Mouse (Mus musculus): ENCODE data around the gene Mmp14. TPM values are rescaled to one million over a fixed set of nuclear protein-coding genes. Genes with fewer than 3 reads are reported as not detected.

The Mmp14 gene
- 1 to 10 TPM in 1 of 2 experiments, under 1 TPM in 1; 0.61 to 1.1 TPM for total RNA-seq (2023)

DNA sequence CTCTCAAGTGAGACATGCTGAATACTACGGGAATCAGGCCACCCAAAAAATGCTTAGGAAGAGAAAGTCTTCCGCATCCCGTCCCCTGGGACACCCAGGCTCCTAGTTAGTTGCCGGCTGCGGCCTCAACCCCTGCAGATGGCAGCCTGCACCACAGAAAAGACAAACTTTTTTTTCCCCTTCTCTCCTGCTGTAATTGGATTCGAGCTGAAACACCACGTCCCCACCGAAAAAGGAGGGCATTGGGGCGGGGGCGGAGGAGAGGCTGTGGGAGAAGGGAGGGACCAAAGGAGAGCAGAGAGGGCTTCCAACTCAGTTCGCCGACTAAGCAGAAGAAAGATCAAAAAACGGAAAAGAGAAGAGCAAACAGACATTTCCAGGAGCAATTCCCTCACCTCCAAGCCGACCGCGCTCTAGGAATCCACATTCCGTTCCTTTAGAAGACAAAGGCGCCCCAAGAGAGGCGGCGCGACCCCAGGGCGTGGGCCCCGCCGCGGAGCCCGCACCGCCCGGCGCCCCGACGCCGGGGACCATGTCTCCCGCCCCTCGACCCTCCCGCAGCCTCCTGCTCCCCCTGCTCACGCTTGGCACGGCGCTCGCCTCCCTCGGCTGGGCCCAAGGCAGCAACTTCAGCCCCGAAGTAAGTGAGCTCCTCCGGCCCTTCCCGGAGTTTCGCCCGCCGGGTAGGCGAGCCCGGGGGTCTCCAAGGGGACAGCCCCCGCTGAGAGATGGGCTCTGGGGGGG, at the start of gene Mmp14:
Gene Mmp14 (plus strand): TSS at position 279 of the 744 bp plus-strand sequence.

DNA sequence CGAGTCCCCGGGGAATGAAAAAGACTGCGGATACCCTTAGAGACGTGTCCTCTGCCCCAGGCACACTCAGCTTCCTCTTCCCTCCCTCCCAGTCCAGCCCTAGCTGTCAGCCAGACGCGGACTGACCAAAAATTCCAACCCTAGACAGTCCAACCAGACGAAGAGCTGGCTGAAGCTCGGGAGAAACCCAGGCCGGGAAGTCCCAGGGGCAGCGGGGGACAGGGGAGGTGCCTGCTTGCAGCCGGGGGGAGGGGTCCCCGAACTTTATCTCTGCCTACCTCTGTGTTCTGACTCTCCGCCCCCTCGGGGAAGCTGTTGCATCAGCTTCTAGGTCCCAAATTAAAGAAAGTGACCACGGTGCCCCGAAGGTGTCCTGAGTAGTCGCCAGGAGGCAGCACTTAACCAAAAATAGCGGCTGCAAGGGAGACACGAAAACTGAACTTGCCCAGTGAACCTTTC, 13.8 kb upstream of the Mmp14 start, which contains the start of gene Slc7a7:
Gene Slc7a7 (minus strand): TSS at position 158 of the 459 bp plus-strand sequence.

DNA sequence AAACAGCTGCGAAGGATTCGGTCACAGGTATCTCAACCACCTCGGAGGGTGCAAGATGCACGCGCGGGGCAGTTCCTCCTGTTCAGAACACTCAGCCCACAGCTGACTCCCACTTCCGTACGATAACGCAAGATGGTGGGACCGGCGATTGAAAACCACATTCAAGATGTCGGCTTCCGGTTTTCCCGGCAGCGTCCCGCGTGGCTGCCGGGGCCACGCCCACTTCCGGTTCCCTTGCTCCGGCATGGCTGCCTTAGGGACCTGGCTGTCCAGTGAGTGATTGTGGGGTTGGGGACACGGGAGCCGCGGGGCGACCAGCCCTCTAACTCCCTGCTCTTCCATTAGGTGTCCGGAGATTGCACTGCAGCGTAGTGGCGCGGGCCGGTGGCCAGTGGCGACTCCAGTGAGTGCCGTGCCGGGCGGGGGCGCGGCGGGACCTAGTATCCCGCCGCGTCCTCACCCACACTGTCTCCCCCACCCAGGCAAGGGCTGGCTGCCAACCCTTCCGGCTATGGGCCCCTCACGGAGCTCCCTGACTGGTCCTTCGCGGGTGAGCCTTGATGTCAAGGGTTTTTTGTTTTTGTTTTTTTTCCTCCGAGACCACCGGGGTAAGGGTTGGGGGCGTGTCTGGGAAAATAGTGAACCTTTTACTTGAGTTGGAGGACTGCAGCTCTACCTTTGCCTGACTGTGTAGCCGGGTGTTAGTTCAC, 4.6 kb upstream of the Mmp14 start, which contains the start of gene Mrpl52:
Gene Mrpl52 (plus strand): TSS at position 221 of the 710 bp plus-strand sequence.

DNA sequence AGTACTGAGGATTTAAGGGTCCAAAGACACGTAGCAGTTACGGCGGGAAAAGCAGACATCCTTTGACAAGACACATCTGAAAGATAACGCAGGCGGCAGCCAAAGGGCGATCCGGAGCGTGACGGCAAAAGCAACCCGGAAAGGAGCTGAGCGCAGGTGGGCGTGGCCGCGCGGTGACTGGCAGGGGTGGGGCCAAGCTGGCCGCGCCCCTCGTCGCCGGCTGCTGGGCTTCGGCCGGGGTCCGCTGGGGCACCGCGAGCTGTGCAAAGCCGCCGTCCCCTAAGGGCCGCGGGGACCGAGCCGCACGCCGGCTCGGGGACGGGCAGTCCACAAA, 32.5 kb downstream of the Mmp14 start, which contains the start of gene Lrp10:
Gene Lrp10 (plus strand): TSS at position 179 of the 334 bp plus-strand sequence.

DNA sequence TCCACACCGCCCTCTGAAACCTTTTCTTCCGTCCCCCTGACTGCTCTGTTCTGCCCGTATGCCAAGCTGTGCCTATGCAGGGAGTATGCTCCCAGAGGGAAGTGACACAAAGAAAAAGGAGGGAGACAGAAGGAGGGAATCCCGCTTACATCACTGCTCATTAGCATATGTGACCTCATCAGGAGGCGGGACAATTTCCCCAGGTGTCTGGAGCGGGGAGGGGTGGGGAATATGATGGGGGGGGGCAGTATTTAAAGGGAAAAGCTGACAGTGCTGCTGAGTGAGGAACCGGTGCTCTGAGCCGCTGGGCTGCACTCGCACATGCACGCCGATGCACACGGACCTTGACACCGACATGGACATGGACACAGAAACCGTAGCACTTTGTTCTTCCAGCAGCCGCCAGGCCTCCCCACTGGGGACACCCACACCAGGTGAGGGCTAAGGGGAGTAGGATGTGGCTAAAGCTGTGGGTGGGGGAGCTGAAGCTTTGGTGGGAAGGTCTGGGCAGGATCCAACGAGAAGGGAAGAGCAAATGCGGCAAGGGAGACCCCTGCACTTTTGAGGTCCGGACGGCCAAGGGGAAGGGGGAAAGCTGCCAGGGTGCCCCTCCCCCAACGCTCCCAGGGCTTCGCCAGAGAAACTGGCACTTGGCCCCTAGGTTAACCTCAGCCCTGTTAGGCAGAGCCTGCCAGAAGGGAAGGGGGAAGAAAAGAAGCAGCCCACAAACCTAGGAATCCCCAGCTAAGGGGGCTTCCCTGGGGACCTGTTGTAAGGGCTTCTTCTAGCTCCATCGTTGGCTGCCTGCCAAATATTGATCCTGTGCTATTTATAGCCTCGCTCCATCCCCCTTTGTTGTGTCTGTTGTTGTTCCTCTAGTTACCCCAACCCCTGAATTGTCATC, 44.8 kb downstream of the Mmp14 start, which contains the start of gene Rem2:
Gene Rem2 (plus strand): TSS at position 160 of the 904 bp plus-strand sequence.

Other genes with a start within 250 kb of the Mmp14 start
- gene Dad1, start 177.5 kb upstream of the Mmp14 start, total RNA-seq (2023): 100 to 1,000 TPM; 142 to 151 TPM
- 1 to 10 TPM; 5.3 to 6.2 TPM for gene Abhd4, start 177.4 kb upstream of the Mmp14 start, total RNA-seq (2023)
- not detected for gene Olfr49, start 146.7 kb upstream of the Mmp14 start, total RNA-seq (2023)
- 10 to 100 TPM; 72.7 to 93.1 TPM for gene Oxa1l, start 70.8 kb upstream of the Mmp14 start, total RNA-seq (2023)
- gene Slc7a7, start 13.8 kb upstream of the Mmp14 start, total RNA-seq (2023): 1 to 10 TPM; 1.1 to 2.4 TPM
- gene Mrpl52, start 4.7 kb upstream of the Mmp14 start, total RNA-seq (2023): 10 to 100 TPM; 70.9 to 71.6 TPM
- 100 to 1,000 TPM; 125 to 142 TPM for gene Lrp10, start 32.5 kb downstream of the Mmp14 start, total RNA-seq (2023)
- gene Rem2, start 44.5 kb downstream of the Mmp14 start, total RNA-seq (2023): 1 to 10 TPM; 1.5 to 1.7 TPM
- gene Prmt5, start 85.9 kb downstream of the Mmp14 start, total RNA-seq (2023): 10 to 100 TPM; 39.8 to 40.1 TPM
- gene Haus4, start 123.0 kb downstream of the Mmp14 start, total RNA-seq (2023): 10 to 100 TPM; 12.0 to 16.5 TPM
- gene Ajuba, start 145.9 kb downstream of the Mmp14 start, total RNA-seq (2023): under 1 TPM; 0.32 to 0.59 TPM
- gene 4931414P19Rik, start 174.4 kb downstream of the Mmp14 start, total RNA-seq (2023): 1 to 10 TPM; 4.8 to 6.4 TPM
- gene Psmb5, start 186.4 kb downstream of the Mmp14 start, total RNA-seq (2023): 10 to 100 TPM; 60.0 to 72.1 TPM
- gene Psmb11, start 189.8 kb downstream of the Mmp14 start, total RNA-seq (2023): not detected
- gene Gm17606, start 209.3 kb downstream of the Mmp14 start, total RNA-seq (2023): not detected
- 1 to 10 TPM; 8.4 to 8.8 TPM for gene Cdh24, start 209.8 kb downstream of the Mmp14 start, total RNA-seq (2023)